Mouse (Mus musculus) heart, adult 2 months (tissue): ENCODE measurements around the gene Gga3. TPM values are rescaled to one million over a fixed set of nuclear protein-coding genes. Genes with fewer than 3 reads are reported as not detected.
A peak's percentile ranks its signal among the peaks of the same experiment; 100 is the strongest.
"Not testable (repeated sequence)": the region's sequence is repeated elsewhere in the genome, so short reads cannot be mapped to it uniquely, and the experiment has no call there.

ENCODE experiments used
- DNase-seq, 2 experiments: peaks; one replicate each; pipeline ENCODE4 v3.0.0; 2021
- H3K27ac ChIP-seq: fragments of 200-600 bp; 2 replicates; pipeline ENCODE4 v1.8.1; 2022
- H3K27me3 ChIP-seq: fragments of 200-500 bp; 2 replicates; pipeline ENCODE4 v1.6.1; 2012; ENCODE audit warnings: mild to moderate bottlenecking, low read length, inconsistent platforms, mixed read lengths; ENCODE audit not compliant: control insufficient read depth, insufficient read depth
- H3K36me3 ChIP-seq: fragments of 200-500 bp; 2 replicates; pipeline ENCODE4 v1.6.1; 2012; ENCODE audit warnings: low read length, inconsistent platforms; ENCODE audit not compliant: control insufficient read depth, insufficient read depth
- H3K4me1 ChIP-seq: fragments of 200-500 bp; 2 replicates; pipeline ENCODE4 v1.6.1; 2011; ENCODE audit warnings: low read length; ENCODE audit not compliant: control insufficient read depth, insufficient read depth
- H3K4me3 ChIP-seq: fragments of 200-600 bp; 2 replicates; pipeline ENCODE4 v1.8.1; 2022
- H3K79me2 ChIP-seq: fragments of 200-500 bp; replicated peaks from 2 replicates; pipeline ENCODE4 v1.6.1; 2012; ENCODE audit warnings: mild to moderate bottlenecking, inconsistent platforms, low read length, moderate library complexity, mixed read lengths; ENCODE audit not compliant: control insufficient read depth, insufficient read depth
- H3K9ac ChIP-seq: fragments of 200-500 bp; 2 replicates; pipeline ENCODE4 v1.6.1; 2012; ENCODE audit warnings: low read depth, mild to moderate bottlenecking, control low read depth, inconsistent platforms, low read length, mixed read lengths
- CTCF ChIP-seq: fragments of 200-600 bp; IDR thresholded peaks from 2 replicates; pipeline ENCODE4 v1.8.1; 2022; ENCODE audit warnings: antibody characterized with exemption, mild to moderate bottlenecking, moderate library complexity
- EP300 ChIP-seq: fragments of 200-500 bp; IDR thresholded peaks from 2 replicates; pipeline ENCODE4 v1.6.1; 2011; ENCODE audit warnings: low read depth, low read length, control low read depth; ENCODE audit not compliant: insufficient read depth
- POLR2A ChIP-seq: fragments of 200-500 bp; IDR thresholded peaks from 2 replicates; pipeline ENCODE4 v1.6.1; 2011; ENCODE audit warnings: mild to moderate bottlenecking, low read depth, low read length, control low read depth; ENCODE audit not compliant: insufficient read depth
- WGBS: fragments of 180-500 bp; shearing (Covaris S2); methylation state at CpG from one replicate; pipeline ENCODE4 v1.1.7; 2018; 5-methylcytosine and 5-hydroxymethylcytosine counted together
- intact Hi-C: fragments of 180-260 bp; cut with DNase I; formaldehyde crosslinking; loops from one replicate; pipeline ENCODE4 v1.15.1; 2025
- polyA plus RNA-seq: library from polyadenylated mRNA; depleted of rRNA; stranded (reverse); fragments of >200 nt; gene quantifications from 2 replicates; pipeline ENCODE4 v1.2.3, GENCODE M21; 2012
- total RNA-seq, 2 experiments: library from RNA; stranded (reverse); gene quantifications; 2 replicates each; pipeline ENCODE4 v1.2.3; 2021

Gene Gga3
- total and polyA plus RNA-seq, 3 experiments, result 16.5 to 20.3 (median 17.1) TPM

DNA sequence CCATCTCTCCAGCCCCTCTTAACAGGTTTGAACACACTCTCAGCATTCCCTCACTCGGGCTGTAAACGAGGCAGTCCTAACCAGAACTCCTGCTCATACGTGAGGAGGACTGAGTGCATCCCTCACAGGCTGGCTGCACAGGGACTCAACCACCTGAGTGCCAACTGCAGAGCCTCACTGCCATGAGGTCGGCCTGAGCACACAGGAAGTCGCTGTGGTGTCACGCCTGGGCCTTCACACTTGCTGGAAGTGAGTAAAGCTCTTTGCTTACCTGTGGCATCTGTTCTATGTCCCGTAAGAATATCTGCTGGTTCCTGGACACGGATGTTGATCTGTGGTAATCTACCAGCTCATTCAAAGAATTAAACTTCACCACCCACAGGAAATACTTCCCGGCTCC is 42.6 kb upstream of the Gga3 start:
- DNase-seq, result no peak
- TF ChIP-seq POLR2A (no peak), EP300 (no peak), CTCF (no peak)
- Histone ChIP-seq H3K4me1 (no peaks in the 10 kb centered on the region), H3K27me3 (no peaks in the 10 kb centered on the region), H3K27ac (no peak overlapping the region), H3K36me3 (no peaks in the 10 kb centered on the region), H3K4me3 (no peak overlapping the region), H3K79me2 (no peaks in the 10 kb centered on the region; the same call in 1 of the 2 replicates), H3K9ac (no peak overlapping the region)
- WGBS, result 89% methylated on average over 9 of the region's 9 CpGs
- intact Hi-C loops, result loop anchor here (5.0 kb wide), 1 partner anchor 166 kb away; the partner anchor contains the start of genes Caskin2 and Tsen54

DNA sequence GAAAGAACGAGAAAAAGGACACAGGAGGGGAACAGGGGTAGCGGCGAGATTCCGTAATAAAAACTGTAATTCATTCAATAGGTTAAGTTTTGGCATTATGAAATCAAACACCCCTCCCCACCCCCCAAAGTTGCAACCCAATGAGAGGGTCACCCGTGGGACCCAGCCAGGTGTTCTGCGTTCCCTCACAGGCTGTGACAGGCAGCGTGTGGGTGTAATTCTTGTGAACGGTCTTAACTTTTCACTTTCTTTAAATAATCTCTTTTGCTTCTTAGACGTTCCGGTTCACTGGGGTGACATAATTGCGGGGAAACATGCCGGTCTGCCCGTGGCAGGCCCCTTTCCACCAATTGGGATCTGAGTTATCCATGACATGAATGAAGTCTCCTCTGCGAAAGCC is 41.6 kb upstream of the Gga3 start:
- not testable (repeated sequence) for H3K79me2 ChIP-seq, H3K9ac ChIP-seq, H3K36me3 ChIP-seq, H3K4me3 ChIP-seq, H3K27ac ChIP-seq, DNase-seq, H3K27me3 ChIP-seq, H3K4me1 ChIP-seq
- WGBS, result 82% methylated on average over 14 of the region's 14 CpGs
- intact Hi-C loops, result loop anchor here (5.0 kb wide), 1 partner anchor 167 kb away; the partner anchor contains the start of genes Caskin2 and Tsen54

DNA sequence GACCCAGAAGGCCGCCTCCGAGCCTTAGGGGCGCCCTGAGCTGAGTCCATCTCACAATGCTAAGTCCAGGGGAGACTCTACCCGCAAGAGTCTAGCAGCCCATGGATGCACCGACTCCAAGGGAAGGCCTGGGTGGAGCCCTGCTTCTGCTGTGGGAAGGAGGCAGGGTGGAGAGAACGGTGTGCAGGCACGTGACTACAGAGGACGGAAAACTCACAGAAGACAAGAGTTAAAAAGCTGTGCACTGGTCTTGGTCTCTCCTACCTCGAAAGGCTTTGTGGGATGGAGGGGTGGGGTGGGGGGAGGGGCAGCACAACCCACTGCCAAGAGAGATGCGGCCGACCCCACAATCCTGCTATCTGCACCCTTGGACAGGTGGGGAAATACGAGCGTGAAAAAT is 40.5 kb upstream of the Gga3 start:
- intact Hi-C loops, result no loop called here
- H3K4me1 ChIP-seq, result no peaks in the 10 kb centered on the region
- WGBS, result 86% methylated on average over 13 of the region's 13 CpGs
- TF ChIP-seq POLR2A (no peak), CTCF (no peak), EP300 (no peak)
- DNase-seq, result no peak
- no peak overlapping the region for H3K9ac ChIP-seq
- H3K36me3 ChIP-seq, result no peaks in the 10 kb centered on the region
- H3K27ac ChIP-seq, result no peak overlapping the region
- H3K4me3 ChIP-seq, result no peak overlapping the region
- H3K27me3 ChIP-seq, result no peaks in the 10 kb centered on the region
- H3K79me2 ChIP-seq, result no peaks in the 10 kb centered on the region

DNA sequence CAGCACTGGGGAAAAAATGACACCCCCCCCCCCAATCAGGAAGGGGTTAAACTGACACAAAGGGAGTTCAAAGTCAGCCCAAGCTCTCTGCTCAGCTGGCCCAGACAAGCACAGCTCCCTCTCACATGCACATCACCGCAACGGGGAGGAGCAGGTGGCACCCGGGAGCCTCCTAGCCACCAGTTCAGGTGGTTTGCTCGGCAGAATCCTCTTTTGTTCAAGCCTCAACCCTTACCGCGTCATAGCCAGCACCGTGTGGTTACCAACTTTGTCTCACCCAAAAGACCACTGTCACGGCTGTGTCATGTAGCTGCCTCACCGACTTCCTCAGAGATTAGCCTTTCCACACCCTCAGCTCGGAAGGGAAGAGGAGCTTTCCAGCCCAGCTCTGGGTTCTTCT is 39.4 kb upstream of the Gga3 start:
- H3K27me3 ChIP-seq, result no peaks in the 10 kb centered on the region
- TF ChIP-seq POLR2A (no peak), CTCF (no peak), EP300 (no peak)
- 69% methylated on average over 10 of the region's 10 CpGs for WGBS
- H3K27ac ChIP-seq, result no peak overlapping the region
- no peaks in the 10 kb centered on the region for H3K79me2 ChIP-seq
- H3K9ac ChIP-seq, result no peak overlapping the region
- intact Hi-C loops, result no loop called here
- no peaks in the 10 kb centered on the region for H3K36me3 ChIP-seq
- H3K4me3 ChIP-seq, result no peak overlapping the region
- H3K4me1 ChIP-seq, result no peaks in the 10 kb centered on the region
- no peak for DNase-seq

DNA sequence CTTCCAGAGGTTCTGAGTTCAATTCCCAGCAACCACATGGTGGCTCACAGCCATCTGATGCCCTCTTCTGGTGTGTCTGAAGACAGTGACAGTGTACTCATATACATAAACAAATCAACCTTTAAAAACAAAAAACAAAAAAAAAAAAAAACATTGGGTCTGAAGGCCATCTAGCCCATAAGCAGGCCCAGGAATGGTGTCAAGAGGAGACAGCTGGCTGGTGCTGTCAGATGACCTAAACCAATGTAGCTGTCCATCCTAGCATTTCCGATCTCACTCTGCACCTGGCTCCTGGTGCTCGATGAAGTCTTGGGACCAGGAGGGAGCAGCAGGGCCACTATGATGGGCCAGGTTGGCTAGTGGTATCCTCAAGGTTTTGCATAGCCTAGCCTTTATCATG is 38.9 kb upstream of the Gga3 start:
- 89% methylated on average over 2 of the region's 2 CpGs for WGBS
- no peak overlapping the region for H3K9ac ChIP-seq
- no peaks in the 10 kb centered on the region for H3K36me3 ChIP-seq
- no peaks in the 10 kb centered on the region for H3K4me1 ChIP-seq
- DNase-seq, result no peak
- no peaks in the 10 kb centered on the region for H3K27me3 ChIP-seq
- TF ChIP-seq POLR2A (no peak), EP300 (no peak), CTCF (no peak)
- H3K27ac ChIP-seq, result no peak overlapping the region
- intact Hi-C loops, result no loop called here
- no peak overlapping the region for H3K4me3 ChIP-seq
- H3K79me2 ChIP-seq, result no peaks in the 10 kb centered on the region

DNA sequence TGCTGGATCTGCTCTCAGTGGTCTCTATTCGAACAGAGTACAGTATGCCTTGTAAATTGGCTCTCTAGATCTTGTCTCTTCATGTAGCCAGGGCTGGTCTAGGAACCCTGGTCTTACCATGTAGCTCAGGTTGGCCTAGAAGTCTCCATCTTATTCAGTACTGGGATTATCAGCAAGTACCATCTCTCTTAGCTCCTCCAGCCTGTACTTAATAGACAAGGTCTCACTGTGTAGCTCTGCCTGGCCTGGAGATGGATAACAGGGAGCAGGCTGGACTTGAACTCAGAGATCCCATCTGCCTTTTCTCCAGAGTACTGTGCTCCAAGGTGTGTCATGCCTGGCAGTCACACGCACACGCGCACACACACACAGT is 37.8 kb upstream of the Gga3 start:
- no peak overlapping the region for H3K9ac ChIP-seq
- no peak for DNase-seq
- intact Hi-C loops, result no loop called here
- H3K27ac ChIP-seq, result no peak overlapping the region
- H3K27me3 ChIP-seq, result no peaks in the 10 kb centered on the region
- no peaks in the 10 kb centered on the region for H3K36me3 ChIP-seq
- WGBS, result 84% methylated on average over 4 of the region's 4 CpGs
- no peaks in the 10 kb centered on the region for H3K79me2 ChIP-seq
- H3K4me3 ChIP-seq, result no peak overlapping the region
- no peaks in the 10 kb centered on the region for H3K4me1 ChIP-seq
- TF ChIP-seq POLR2A (no peak), EP300 (no peak), CTCF (no peak)

DNA sequence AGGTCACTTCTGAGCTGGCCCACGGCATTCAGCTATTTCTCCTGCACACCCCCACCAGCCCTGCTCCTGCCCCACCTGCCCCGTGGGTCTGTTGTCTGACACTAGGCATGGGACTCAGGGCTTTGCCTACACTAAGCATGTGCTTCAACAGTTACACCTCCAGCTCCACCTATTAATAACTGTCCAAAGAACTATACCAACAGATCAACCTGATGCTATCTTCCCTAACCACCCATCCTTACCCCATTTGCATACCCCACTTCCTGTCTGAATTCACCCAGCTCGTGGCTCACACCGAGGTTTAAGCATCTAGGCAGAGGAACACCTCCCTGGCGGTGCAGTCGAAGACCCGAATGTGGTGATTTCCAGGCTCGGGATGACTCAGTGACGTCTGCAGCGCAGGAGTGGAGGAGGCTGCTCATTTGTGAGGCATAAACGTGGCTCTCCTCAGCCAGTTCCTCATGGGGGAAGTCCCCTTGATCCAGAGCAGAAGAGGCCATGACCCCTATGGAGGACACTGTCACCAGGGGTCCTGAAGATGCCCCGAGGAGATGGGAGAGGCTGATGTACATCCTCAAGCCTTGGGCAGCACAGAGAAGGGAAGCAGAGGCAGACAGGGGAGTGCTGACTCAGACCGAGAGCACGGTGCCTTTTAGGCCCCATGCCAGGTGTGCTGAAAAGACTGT is 37.3 kb upstream of the Gga3 start:
- H3K9ac ChIP-seq, result no peak overlapping the region
- H3K36me3 ChIP-seq, result no peaks in the 10 kb centered on the region
- no peaks in the 10 kb centered on the region for H3K27me3 ChIP-seq
- intact Hi-C loops, result no loop called here
- H3K27ac ChIP-seq, result no peak overlapping the region
- 0 out of 2 replicates have a peak, but pooled peaks have one; percentile 6 for TF ChIP-seq CTCF
- no peak for TF ChIP-seq POLR2A
- no peak for TF ChIP-seq EP300
- H3K79me2 ChIP-seq, result no peaks in the 10 kb centered on the region
- H3K4me1 ChIP-seq, result no peaks in the 10 kb centered on the region
- no peak overlapping the region for H3K4me3 ChIP-seq
- 40% methylated on average over 14 of the region's 14 CpGs for whole genome bisulfite sequencing
- DNase-seq, result peak in 1 of 2 experiments; percentile 46
